Mouse (Mus musculus) bone marrow, adult 2 months (tissue): Measurements from ENCODE around the gene Gm9918.

ENCODE experiments used
- CTCF ChIP-seq: fragments of 200-500 bp; IDR thresholded peaks from 2 replicates; pipeline ENCODE4 v1.5.1; 2011; ENCODE audit warnings: low read length, control low read depth; ENCODE audit not compliant: control insufficient read depth, insufficient read depth
- POLR2A ChIP-seq: fragments of 200-500 bp; IDR thresholded peaks from 2 replicates; pipeline ENCODE4 v1.6.1; 2011; ENCODE audit warnings: low read depth, mild to moderate bottlenecking, control low read depth, low read length, borderline replicate concordance; ENCODE audit not compliant: control insufficient read depth

GRCm38 (mm10) chr15:102311489-102311888, 41.1 kb downstream of the Gm9918 start:
- no peak for TF ChIP-seq POLR2A
- no peak for TF ChIP-seq CTCF
